Comparison of ENCODE assay signal across 9 mouse cellular contexts in genomic region chr8:61397755-61398154, GRCm38 (mm10).
A peak's percentile ranks its signal among the peaks of the same experiment; 100 is the strongest.
DNase-seq lines count a peak whose midpoint lies in the region; ATAC-seq lines count a peak whose summit lies in the region.
"Had no signal": no experiment of that assay in that cellular context is flagged by ENCODE, and none has a peak within 500 bp of the region (broad histone marks: within the 10 kb centered on the region; RNA-seq: fewer than 3 reads in every experiment).

No protein-coding gene starts in this region.

- no peak overlapping the region for H3K4me3 ChIP-seq in heart, embryonic 14.5 days (ENCODE audit: control insufficient read depth in 1 of 2, insufficient read depth in 1 of 2, low read depth in 1 of 2, low read length in 2 of 2)
- H3K4me3 ChIP-seq in hindbrain, embryonic 10.5 days: no peak overlapping the region
- H3K4me3 ChIP-seq: neural tube, embryonic 12.5 days had no signal

- no peaks in the 10 kb centered on the region for H3K9me3 ChIP-seq in heart, embryonic 14.5 days (ENCODE audit: control insufficient read depth, low read length)
- no peaks in the 10 kb centered on the region for H3K9me3 ChIP-seq in hindbrain, embryonic 10.5 days
- H3K9me3 ChIP-seq: neural tube, embryonic 12.5 days had no signal

- no peaks in the 10 kb centered on the region for H3K27me3 ChIP-seq in heart, embryonic 14.5 days (ENCODE audit: control insufficient read depth, insufficient read depth, low read length)
- no peaks in the 10 kb centered on the region for H3K27me3 ChIP-seq in hindbrain, embryonic 10.5 days (ENCODE audit: insufficient read depth, poor library complexity, severe bottlenecking)
- H3K27me3 ChIP-seq: neural tube, embryonic 12.5 days had no signal

- peaks cover 8 to 25% of the 10 kb centered on the region in 2 experiments for H3K4me1 ChIP-seq in heart, embryonic 14.5 days (ENCODE audit: control insufficient read depth in 2 of 2, insufficient read depth in 2 of 2, low read length in 2 of 2)
- H3K4me1 ChIP-seq in hindbrain, embryonic 10.5 days (replicated peaks): peaks cover 3% of the 10 kb centered on the region

- peak; percentile 66 for DNase-seq in adrenal gland, adult 2 months
- peak; percentile 41 to 65 for DNase-seq in kidney, postnatal 4 days
- DNase-seq in spleen, adult 18-20 months: no peak
- DNase-seq in cerebellum, adult 8-10 months: no peak
- DNase-seq in hindbrain, embryonic 10.5 days (ENCODE audit: low spot score): no peak
- no peak for DNase-seq in layer of hippocampus, postnatal 25 days (ENCODE audit: extremely low spot score in 1 of 2, low spot score in 1 of 2)

- H3K4me2 ChIP-seq in heart, embryonic 14.5 days (ENCODE audit: low read length): no peak overlapping the region
- H3K4me2 ChIP-seq: neural tube, embryonic 12.5 days had no signal

- 64% methylated on average over 7 of the region's 7 CpGs for WGBS in heart, embryonic 14.5 days
- 96% methylated on average over 7 of the region's 7 CpGs for WGBS in hindbrain, embryonic 10.5 days

- no peaks in the 10 kb centered on the region for H3K36me3 ChIP-seq in heart, embryonic 14.5 days (ENCODE audit: control insufficient read depth, insufficient read depth, low read length)
- peaks cover 36% of the 10 kb centered on the region for H3K36me3 ChIP-seq in hindbrain, embryonic 10.5 days

- H3K27ac ChIP-seq in heart, embryonic 14.5 days (replicated peaks in 1 of 2; ENCODE audit: control insufficient read depth in 1 of 2, insufficient read depth in 1 of 2, low read depth in 2 of 2, low read length in 2 of 2): peak overlapping the region; percentile 28 to 37; a peak in 1 of 4 replicates
- no peak overlapping the region for H3K27ac ChIP-seq in hindbrain, embryonic 10.5 days
- H3K27ac ChIP-seq: neural tube, embryonic 12.5 days had no signal

- peak; percentile 62; the same call in 1 of the 2 replicates for ATAC-seq in heart, embryonic 14.5 days (ENCODE audit: insufficient number of reproducible peaks, insufficient read depth, low FRiP score, low read depth)
- ATAC-seq in megakaryocyte progenitor cell, adult 5-6 weeks (replicated peaks; ENCODE audit: poor library complexity): peak; percentile 48; the same call in 1 of the 2 replicates

- H3K9ac ChIP-seq in heart, embryonic 14.5 days (ENCODE audit: low read length): no peak overlapping the region
- H3K9ac ChIP-seq: neural tube, embryonic 12.5 days had no signal

Comparison
In these comparisons a context has a peak if more than half of its experiments do, and no peak if none do; other contexts are left out.
1. DNase-seq: peak in adrenal gland, adult 2 months (single experiment) and kidney, postnatal 4 days (2 of 2); none in spleen, adult 18-20 months (0 of 2), cerebellum, adult 8-10 months (single experiment), hindbrain, embryonic 10.5 days (single experiment) and layer of hippocampus, postnatal 25 days (0 of 2).